Mouse (Mus musculus) regulatory T cell (primary cell): Measurements from ENCODE around the gene Gm45902.

Experiments used
- in situ Hi-C: fragments of 300-600 bp; cut with MboI, MseI; formaldehyde crosslinking; loops from one replicate; pipeline ENCODE4 v1.15.1; 2025; ENCODE audit warnings: high pct_unique_total_duplicates

The Gm45902 gene

DNA sequence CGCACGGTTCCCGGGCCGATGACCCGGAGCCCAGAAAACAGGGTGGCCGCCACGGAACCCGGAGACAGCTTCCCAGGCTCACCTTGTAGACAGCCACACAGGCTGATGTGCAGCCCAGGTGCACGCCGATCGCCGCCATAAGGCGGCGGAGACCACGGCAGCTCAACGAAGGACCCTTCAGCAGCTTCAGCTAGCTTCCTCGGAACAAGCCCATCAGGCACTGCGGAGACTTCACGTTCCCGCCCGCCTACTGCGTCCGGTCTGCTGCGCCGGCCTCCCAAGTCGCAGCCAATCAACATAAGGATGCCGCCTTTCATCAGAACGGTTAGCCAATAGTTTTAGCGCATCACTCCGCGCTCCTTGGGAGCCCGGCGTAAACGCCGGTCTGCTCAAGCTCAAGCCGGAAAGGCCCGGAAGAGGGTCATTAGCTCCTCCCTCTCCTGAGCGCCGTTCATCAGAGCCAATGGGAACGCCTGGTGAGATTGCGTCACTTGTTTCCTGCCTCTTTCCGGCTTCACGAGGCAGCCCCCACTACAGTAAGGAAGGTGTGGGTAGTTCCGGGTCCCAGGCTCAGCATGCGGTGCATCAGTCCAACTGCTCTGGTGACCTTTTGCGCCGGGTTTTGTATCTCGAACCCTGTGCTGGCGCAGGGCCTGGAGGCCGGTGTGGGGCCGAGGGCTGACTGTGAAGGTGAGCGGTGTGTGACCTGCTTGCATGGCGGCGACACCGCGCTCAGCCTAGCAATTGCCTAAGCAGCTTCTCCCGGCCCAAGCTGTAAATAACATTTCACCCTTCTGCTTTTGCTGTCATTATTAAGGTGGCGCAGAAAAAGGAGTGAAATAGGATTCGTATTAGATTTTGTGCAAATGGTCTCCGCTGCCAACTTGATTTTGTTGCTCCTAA is at the start of gene Gm45902, which contains the start of the genes Hspa14 and Cdnf:
Gene Gm45902, minus strand, starts transcription at position 239 of the 903 bp plus-strand sequence.
Gene Hspa14, minus strand, starts transcription at position 263 of the 903 bp plus-strand sequence.
Gene Cdnf, plus strand, starts transcription at position 479 of the 903 bp plus-strand sequence.
- in situ Hi-C loops = no loop called here

DNA sequence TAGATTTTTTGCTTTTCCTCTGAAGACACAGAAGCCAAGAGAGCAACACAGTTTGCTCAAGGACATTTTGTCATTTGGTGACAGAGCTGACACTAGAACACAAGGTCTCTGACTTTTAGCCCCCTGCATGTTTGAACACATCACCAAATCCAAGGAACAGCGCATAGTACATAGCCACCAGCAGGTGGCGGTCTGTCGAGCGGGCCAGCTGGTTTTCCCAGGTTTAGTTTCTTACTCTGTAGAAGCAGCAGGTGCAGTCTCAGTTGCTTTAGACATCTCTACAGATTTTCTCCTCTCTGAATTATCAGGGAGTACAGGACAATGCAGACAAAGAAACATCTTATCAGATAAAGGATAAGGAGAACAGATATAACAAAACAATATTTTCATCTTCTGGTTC is 34.0 kb upstream of the Gm45902 start:
- in situ Hi-C loops = loop anchor here (5.0 kb wide), 1 partner anchor 226 kb away; no protein-coding TSS in a partner anchor

DNA sequence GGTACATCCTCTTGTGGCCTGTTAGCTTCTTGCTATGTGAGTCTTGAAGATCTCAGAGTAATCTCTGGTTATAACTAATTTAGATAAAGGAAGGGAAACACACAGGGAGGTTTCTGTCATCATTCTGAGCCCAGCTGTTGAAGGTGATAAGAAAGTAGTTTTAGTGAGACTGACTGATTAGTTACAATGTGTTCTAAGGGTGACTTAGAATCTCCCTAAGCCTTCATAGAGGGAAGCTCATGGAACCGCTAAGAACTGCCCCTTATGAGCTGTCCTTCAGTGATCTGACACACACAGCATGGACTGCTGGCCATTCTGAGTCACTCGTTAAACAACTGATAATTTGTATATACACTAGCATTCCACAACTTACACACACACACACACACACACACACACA is 33.5 kb upstream of the Gm45902 start:
- in situ Hi-C loops = loop anchor here (5.0 kb wide), 1 partner anchor 226 kb away; no protein-coding TSS in a partner anchor

DNA sequence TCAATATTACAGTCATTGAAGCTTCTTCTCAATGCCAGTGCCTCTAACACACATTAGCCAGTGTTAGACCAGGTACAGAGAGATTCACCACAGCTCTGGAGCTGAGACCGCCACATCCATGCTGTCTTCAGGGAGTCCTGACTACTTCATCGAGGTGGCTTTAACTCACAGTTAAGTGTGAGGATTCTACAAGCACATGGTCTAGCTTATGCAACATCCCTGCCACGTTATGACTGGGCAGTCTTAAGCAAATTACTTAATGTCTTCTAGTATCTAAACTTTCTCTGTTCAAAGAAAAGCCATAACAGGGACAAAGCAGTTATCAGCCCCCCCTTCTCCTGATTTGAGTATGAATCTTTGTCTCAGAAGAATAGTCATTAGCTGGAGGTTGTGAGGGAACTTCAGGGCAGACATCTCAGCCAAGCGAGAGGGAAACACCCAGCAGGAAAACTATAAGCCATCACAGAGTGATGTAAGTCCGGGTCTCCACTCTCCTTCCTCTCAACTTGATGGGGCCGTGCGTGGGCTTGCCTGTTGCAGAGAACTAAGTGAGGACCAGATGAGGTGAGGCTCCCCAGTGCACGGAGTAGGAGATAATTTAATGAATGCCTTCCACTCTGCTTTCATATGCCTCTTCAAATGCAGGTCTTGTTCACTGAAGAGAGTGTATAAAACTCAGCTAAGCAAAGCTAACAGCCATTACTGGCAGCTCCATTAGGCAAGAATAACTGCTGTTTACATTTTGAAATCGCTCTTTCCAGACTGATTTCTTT is 28.9 kb upstream of the Gm45902 start:
- in situ Hi-C loops = no loop called here

DNA sequence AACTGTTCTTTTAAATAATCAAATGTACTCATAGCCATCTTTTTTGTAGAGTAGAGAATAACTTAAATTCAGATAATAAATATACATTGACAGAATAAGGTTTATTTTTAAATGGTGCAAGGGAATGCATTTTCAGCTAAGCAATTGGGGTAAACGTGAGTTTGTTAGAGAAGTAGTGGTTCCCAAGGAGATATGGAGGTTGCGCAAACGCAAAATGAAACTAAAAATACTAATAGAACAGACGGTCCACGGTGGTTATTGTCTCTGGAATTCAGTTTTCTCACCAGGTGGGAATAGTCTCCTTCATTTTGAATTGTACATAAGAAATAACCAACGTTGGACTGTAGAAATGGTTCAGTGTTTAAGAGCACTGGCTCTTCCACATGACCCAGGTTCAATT is 13.7 kb upstream of the Gm45902 start:
- in situ Hi-C loops = no loop called here

DNA sequence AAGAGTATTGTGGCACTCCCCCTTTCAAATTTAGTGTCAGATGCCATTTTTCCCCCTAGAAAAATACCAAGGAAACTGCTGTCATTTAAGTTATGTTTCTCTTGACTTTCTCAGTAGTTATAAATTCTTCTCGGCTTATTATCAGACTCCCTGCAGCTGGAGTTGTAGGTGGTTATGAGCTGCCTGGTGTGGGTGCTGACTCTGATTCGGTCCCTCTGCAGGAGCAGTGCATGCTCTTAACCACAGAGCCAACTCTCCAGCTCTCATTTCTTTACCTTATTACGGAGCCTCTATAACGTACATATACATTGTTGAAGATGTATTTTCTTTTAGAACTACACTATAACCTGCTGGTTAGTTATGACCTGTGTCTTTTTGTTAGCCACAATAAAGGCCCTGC is 10.0 kb upstream of the Gm45902 start:
- in situ Hi-C loops = no loop called here

DNA sequence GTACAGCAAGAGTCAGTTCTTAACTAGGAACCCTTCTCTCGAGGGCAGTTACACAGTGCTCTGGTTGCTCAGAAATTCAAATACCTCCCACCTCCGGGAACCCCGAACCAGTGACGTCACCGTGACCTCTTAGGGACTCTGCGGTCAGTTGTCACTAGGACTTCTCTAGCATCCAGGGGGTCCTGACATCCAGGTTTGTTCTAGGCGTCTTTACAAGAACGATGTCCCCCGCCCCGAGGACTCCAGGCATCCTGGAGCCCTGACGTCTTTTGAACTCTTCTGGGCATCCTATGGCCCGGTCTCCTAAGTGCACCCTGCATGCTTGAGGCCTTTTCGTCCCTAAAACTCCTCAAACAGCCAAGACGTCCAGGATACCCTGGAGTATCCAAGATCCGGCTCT is 514 bp downstream of the Gm45902 start:
- in situ Hi-C loops = no loop called here

DNA sequence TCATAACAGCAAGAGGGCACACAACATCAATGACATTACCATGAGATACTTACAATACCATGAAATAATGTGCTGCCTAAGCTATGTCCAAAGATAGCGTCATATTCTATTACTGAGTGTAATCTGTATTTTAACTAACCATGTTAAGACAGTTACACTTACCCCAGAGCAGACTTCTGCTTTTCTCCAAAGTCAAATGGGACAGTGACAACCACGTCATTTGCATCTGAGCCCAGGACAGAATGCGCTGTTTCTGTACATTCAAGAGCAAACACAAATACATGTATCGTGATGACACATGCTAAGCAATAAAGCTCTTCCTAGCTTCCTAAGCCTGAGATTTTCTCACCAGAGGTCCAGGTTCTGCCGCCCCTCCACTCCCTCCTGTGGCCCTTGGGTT is 11.7 kb downstream of the Gm45902 start:
- in situ Hi-C loops = no loop called here

DNA sequence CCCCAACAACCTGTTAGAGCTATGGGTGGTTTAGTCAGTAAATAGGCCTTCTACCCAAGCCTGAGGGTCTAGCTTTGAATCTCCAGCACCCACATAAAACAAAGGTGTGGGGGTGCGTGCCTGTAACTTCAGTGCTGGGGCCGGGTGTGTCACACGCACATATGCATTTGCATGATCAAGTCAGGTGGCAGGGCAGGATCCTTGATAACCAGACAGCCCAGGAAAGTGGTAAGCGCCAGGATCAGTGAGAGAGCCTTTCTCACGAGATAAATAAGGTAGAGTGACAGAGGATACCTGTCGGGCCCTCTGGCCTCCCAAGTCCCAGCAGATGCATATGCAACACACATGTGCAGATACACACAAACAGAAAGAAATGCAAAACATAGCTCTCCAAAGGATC is 13.0 kb downstream of the Gm45902 start:
- in situ Hi-C loops = loop anchor here (5.0 kb wide), 1 partner anchor 177 kb away; no protein-coding TSS in a partner anchor

DNA sequence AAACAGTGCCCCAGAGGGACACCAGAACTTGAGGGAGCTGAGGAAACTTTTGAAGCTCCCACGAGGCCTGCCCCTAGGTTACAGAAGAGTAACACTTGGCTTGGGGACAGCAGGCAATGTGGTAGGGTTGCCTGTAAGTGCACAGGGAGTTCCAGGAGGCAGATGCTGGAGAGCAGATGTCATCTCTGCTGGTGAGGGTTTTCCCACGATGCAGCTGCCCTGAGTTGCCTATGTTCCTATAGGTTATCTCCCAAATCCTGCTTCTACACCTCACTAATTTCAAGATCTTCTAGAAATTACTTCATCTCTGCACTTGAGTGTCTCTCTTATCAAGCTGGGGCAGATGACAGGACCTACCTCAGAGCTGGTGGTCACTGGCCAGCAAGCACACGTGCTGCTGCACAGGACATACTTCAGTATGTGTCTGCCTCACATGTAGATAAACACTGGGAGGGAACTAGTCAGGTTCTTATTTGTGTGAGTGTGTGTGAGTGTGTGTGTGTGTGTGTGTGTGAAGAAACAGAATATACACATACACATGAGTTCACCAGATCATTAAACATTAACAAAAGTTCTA is 18.7 kb downstream of the Gm45902 start:
- in situ Hi-C loops = no loop called here

DNA sequence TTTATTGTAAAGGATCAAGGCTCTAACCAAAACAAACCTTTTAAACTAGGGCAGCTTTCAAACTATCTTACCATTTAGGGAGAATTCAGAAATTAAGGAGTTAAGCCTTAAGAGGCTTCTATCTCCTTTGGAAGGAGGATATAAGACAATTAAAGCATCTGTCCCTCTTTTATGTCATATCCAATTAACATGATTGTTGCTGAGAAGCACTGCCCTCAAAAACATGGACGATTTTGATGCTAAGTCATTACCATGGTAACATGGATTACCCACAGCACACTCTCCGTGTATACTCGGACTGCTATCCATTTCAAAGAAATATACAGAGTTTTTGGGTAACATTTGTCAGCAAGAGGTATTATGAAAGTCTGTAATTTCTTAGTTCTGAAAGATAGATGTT is 22.8 kb downstream of the Gm45902 start:
- in situ Hi-C loops = no loop called here

DNA sequence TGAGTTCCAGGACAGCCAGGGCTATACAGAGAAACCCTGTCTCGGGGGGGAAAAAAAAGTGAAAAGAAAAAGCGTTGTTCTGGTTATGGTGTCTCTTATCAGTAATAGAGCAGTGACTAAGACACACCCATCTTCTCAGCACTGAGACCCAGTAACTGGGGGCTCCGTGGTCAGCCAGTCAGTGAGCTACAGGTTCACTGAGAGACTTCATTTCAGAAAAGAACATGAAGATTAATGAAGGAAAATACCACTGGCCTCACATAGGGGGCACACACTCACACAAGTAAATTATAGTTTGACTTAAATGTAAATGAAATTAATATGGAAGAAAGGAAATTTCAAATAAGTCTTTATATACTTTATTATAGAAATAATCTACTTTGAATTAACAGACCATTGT is 32.4 kb downstream of the Gm45902 start:
- in situ Hi-C loops = no loop called here

DNA sequence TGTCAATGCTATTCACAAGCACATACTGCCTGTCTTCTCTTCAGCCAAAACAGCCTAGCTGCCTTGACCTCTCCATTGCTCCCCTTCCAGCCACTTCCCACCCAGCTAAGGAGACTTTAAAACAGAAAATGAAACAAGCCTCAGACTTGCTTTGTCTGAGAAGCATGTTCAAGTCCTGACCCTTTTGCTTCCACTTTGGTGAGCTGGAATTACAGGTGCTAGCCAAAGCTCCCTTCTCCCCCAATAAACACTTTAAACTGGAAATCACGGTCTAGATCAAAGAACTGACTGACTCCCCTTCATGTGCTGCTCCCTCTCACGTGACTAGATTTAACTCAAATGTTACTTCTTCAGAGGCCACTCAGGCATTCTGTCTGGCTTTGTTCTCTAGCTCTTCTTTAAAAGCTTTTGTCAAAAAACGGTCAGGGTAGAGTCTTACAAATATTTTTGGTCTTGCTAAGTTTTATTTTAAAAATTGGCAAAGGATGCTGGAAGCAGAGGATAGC is 36.8 kb downstream of the Gm45902 start:
- in situ Hi-C loops = no loop called here

DNA sequence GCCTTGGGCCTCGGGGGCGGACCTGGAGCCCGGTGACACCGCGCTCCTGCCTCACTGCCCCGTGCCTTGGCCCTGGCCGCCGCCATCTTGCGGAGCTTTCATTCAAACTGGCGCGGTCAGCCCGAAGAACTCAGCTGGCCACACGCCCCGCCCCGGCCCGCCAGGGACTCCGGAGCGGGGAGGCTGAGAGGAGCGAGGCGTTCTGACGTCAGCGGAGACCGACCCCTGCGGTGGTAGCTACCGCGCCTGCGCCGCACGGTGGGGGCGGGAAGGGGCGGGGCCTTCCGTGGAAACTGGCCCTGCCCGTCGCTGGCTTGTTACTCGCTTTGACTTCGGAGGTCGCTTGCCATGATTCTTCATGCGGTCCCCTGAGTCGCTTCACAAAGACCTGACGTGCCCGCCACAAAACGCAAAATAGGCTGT is 37.7 kb downstream of the Gm45902 start, which contains the start of gene Suv39h2:
Gene Suv39h2, minus strand, starts transcription at position 171 of the 423 bp plus-strand sequence.
- in situ Hi-C loops = loop anchor here (5.0 to 25.0 kb wide), 2 partner anchors 53 to 1537 kb away; partner anchors contain the start of genes Dclre1c, Mcm10 and Meig1

DNA sequence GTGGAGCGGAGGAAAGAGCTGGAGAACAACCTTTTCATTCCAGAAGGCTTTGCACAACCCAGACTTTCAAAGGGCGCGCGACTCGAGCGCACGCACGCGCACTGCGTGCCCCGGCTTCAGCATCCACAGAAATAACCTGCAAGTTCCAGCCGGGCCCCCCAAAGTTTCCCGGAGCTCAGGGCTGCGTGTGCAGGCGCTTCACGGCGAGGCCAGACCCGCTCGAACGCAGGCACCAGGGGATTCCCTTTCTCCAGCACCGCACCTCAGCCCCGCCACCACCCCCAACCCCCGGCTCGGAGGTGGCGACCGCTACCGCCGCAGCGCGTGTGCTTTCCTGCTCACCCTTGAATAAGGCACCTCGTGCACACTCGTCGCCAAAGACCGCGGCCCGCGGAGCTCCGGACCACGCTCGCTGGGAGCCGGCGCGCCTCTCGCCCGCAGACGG is 38.2 kb downstream of the Gm45902 start:
- in situ Hi-C loops = loop anchor here (5.0 to 25.0 kb wide), 2 partner anchors 52 to 1538 kb away; partner anchors contain the start of genes Dclre1c, Mcm10 and Meig1

DNA sequence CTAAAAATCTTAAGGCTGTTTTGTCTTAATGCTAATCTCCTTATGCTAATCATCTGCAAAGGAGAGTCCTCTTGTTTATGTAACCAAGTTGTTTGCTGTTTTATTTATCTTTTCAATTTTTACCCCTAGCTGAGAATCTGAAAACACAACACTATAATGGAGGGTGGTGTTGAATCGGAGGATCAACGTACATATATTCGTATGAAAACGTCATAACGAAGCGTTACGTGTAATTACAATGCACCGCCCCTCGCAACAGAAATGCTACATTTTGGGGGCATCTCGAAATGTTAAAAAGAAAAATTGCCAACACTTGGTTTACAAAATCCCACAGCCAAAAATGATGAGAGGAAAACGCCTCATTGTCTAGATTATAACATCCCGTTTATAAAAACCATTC is 38.7 kb downstream of the Gm45902 start:
- in situ Hi-C loops = loop anchor here (5.0 to 25.0 kb wide), 2 partner anchors 52 to 1538 kb away; partner anchors contain the start of genes Dclre1c, Mcm10 and Meig1

DNA sequence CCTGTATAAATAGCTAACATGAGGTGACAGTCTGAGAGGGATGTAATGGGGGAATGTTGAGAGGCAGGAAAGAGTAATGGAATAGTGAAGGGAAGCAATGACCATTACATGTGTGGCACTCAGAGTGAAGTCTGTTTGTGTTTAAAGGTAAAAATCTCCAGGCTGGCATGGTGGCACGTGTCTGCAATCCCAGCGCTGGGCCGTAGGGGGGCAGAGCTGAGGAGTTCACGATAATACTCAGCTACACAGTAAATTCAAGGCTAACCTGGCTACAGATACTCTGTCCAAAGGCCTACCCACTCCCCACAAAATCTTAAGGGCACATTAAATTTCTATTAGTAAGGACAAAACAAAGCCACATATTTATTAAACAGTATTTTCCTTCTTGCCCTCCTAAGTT is 56.0 kb downstream of the Gm45902 start:
- in situ Hi-C loops = loop anchor here (25.0 kb wide), 1 partner anchor 1556 kb away; the partner anchor contains the start of gene Mcm10
